Mouse (Mus musculus) gastrocnemius, adult 2 months (tissue): ENCODE data around the gene Igdcc4. TPM values are rescaled to one million over a fixed set of nuclear protein-coding genes. Genes with fewer than 3 reads are reported as not detected.

Source experiments
- DNase-seq: peaks from one replicate; pipeline ENCODE4 v3.0.0; 2022
- H3K27ac ChIP-seq: fragments of 200-600 bp; 2 replicates; pipeline ENCODE4 v1.8.1; 2022; ENCODE audit warnings: mild to moderate bottlenecking
- H3K4me3 ChIP-seq: fragments of 200-600 bp; 2 replicates; pipeline ENCODE4 v1.8.1; 2022; ENCODE audit warnings: mild to moderate bottlenecking, moderate library complexity
- CTCF ChIP-seq: fragments of 200-600 bp; IDR thresholded peaks from 2 replicates; pipeline ENCODE4 v1.8.1; 2022; ENCODE audit warnings: antibody characterized with exemption, mild to moderate bottlenecking, moderate library complexity
- intact Hi-C: fragments of 180-260 bp; cut with DNase I; formaldehyde crosslinking; loops from one replicate; pipeline ENCODE4 v1.15.1; 2025
- total RNA-seq, 2 experiments: library from RNA; stranded (reverse); gene quantifications; 2 replicates each; pipeline ENCODE4 v1.2.3; 2021

Gene Igdcc4
- total RNA-seq, 2 experiments from 2014 or later, result 22.1 to 34.4 TPM

DNA sequence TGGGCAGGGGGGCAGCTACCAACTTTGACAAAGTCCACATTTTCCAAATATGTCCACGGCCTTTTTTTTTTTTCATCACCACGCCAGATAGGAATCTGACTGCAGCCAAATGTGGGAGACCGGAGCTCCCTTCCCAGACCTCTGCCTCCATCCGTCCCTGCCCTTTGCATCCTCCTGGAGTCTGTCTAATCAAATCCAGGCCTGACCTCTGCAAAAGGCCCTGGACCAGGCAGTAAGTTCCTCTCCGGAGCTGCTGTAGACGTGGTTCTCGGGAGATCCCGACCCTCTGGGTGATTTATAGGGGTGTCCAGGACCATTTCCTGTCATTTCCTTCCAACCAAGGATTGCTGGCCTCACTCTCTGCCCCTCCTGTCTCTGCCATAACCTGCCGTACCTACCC lies 71.4 kb downstream of the Igdcc4 start:
- no peak for TF ChIP-seq CTCF
- Histone ChIP-seq H3K4me3 (no peak overlapping the region), H3K27ac (no peak overlapping the region)
- DNase-seq, result no peak
- intact Hi-C loops, result no loop called here

DNA sequence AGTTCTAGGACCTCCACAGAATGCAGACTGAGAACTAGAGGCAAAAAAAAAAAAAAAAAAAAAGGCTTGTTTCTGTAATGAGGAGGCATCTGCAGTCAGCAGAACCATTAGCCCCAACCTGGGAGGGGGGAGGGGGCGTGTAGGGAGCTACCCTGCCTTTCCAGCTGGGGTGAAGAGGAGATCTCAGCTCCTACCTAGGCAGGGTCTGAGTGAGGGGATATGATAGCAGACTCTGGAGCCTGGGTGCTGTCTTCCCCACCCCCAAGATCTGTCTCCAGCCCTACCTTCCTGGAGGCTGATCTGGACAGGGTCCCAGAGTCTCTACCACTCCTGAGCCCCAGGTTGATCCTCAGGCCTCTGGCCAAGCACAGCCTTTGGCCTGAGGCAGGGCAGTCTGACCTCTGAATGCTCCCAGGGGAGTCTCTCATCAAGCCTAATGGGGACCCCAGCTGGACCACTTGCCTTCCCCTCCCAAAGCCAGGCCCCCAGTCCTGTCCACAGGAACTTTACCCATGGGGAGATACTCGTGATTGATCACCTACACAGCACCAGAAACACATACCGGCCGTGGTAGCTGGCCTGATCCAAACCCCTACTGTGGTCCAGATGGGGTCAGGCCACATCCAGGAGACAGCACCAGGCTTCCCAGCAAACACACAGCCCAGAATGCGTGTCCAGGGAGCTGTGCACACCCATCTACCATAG lies 74.1 kb downstream of the Igdcc4 start:
- no peak overlapping the region for H3K4me3 ChIP-seq
- TF ChIP-seq CTCF, result no peak
- no peak overlapping the region for H3K27ac ChIP-seq
- intact Hi-C loops, result no loop called here
- no peak for DNase-seq

DNA sequence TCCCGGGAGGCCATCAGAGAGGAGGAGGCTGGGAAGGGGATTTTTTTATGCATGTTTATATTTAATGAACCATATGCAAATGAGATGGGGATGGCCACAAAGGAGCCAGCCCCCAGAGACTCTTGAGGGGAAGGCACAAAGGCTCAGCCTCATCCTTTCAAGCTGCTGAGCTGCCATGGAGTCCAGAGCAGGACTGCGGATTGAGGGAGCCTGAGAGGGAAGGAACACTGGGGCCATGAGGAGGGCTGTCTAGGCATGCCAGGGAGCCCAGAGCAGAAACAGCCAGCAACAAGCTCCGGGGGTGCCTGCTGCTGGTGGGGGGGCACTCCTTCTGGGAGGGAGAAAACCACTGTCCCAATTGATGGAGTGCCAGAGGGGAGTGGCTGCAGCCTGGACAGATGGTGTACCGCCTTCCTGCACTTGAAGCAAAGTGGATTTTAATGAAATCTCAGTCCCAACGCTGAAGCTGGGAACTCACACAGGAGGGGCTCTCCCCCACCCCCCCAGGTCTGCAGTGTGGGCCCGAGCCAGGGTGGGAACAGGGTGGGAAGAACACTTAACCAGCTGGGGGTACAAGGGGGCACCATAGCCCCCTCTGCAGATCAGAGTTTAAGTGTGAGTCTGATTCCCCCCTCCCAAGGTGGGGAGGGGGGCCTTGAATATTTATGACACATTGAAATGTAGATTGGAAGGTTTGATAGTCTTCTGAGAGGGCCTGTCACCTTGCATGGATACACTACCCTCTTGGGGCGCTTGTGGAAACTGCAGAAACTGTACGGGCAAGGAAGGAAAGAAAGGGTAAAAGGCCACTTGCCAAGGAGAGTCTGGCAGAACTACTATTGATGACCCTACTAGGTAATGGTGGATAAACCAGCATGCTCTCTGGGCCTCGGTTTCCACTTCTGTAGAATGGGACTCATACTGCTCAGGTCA lies 74.9 kb downstream of the Igdcc4 start:
- no peak overlapping the region for H3K4me3 ChIP-seq
- DNase-seq, result no peak
- H3K27ac ChIP-seq, result no peak overlapping the region
- TF ChIP-seq CTCF, result no peak
- intact Hi-C loops, result no loop called here

DNA sequence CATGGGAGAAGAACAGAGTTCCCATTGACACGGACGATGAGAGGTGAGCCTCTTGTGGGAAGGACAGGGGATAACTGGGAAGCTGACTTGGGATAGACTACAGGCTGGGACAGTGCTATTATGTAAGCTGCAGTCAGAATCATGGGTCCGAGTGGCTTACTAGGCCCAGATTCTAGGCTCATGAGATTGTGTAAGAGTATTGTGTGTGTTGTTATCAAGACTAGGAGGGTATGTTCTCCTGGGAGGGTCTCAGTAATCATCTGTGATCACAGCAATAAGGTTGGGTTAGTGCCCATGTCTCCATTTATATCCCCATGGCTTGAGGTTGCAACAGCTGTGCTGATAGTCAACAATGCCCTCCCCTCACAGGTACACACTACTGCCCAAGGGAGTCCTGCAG lies 76.2 kb downstream of the Igdcc4 start:
- no peak for TF ChIP-seq CTCF
- Histone ChIP-seq H3K27ac (no peak overlapping the region), H3K4me3 (no peak overlapping the region)
- intact Hi-C loops, result no loop called here
- DNase-seq, result no peak

DNA sequence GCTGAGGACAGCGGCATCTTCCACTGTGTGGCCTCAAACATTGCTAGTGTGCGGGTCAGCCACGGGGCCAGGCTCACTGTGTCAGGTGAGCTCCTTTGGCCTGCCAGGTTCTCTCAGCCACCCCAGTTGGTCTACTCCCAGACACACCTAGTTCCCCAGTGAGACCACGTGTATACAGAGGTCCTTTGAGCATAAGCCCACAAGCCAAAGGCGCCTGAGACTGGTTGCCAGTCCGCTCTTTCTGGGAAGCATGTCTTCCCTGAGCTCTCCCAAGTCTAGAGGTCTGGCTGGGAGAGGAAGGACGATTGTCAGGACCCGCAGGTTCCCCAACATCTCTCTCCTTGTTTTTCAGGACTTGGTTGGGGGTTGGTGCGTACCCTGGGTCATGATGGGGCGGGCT lies 76.6 kb downstream of the Igdcc4 start:
- H3K4me3 ChIP-seq, result no peak overlapping the region
- H3K27ac ChIP-seq, result no peak overlapping the region
- no peak for DNase-seq
- TF ChIP-seq CTCF, result no peak
- intact Hi-C loops, result no loop called here

DNA sequence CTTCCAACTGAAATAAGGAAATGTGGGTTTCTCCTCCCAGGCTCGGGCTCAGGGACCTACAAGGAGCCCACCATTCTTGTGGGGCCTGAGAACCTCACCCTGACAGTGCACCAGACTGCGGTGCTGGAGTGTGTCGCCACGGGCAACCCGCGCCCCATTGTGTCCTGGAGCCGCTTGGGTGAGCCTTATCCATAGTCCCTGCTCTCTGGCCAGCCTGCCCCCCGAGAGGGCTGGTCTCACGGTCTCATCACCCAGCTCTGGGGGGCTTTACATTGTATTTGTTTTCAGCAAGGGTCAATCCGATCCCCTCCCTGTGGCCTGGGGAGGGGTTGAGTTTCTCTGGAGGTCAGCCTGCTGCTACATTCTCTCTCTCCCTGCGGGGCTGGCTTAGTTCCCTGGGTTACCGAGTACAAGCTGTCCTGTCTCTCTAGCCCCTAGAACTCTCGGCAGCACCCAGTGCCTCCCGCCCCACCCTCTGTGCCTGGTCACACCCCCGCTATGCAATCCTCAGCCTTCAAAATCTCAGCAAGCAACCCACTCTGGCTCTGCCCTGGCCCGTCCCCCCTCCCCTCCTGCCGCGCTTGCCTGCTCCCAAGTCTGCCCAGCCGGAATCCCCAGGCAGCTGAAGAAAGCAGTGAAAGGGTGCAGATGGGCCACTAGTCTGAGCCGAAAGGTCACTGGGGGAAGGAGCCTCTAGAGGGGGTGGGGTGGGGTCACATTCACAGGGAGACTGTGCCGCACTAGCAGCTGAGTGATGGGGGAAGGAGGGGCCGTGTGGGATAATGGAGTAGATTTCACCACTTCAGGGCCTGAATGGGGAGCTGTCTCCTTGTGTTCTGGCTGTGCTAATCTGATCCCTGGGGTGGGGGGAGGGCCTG lies 77.3 kb downstream of the Igdcc4 start:
- no peak for TF ChIP-seq CTCF
- intact Hi-C loops, result no loop called here
- DNase-seq, result peak; percentile 64
- Histone ChIP-seq H3K4me3 (peak overlapping the region; percentile 53), H3K27ac (peak overlapping the region; percentile 24; the same call in 1 of the 2 replicates)

DNA sequence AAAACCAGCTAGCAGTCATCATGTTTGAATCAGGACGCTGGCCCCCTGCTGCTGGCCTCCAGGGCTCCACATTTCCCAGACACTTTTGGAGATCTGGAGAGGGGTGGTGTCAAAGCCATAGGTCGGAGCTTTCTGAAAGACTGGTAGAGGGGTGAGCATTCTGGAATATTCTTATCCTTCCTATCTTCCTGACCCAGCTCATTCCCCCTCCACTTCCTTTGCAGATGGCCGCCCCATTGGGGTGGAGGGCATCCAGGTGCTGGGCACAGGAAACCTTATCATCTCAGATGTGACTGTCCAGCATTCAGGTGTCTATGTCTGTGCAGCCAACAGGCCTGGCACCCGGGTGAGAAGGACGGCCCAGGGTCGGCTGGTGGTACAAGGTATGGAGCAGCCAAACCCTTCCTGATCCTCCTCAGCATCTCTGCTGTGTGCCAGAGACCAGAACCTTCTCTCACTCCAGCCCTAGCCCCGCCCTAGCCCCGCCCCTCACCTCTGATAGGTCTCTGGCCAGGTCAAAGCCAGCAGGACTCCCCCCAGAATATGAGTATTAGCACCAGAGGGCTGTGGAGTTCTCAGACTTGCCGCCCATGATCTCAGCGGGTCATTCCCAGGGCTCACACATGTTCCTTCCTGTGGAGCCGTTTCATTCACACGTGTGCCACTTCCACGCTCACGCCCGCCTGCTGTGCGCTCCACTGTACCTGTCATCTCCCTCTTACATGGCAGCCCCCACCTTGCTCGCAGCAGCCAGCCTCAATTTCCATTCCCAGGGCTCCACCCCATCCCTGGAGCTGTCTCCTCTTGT lies 78.7 kb downstream of the Igdcc4 start:
- DNase-seq, result no peak
- intact Hi-C loops, result loop anchor here (5.0 kb wide), 1 partner anchor 153 kb away; no protein-coding TSS in a partner anchor
- TF ChIP-seq CTCF, result no peak
- Histone ChIP-seq H3K27ac (no peak overlapping the region), H3K4me3 (no peak overlapping the region; the same call in 1 of the 2 replicates)

Other genes starting within 250 kb of the Igdcc4 start
- gene Slc24a1, start 149.9 kb upstream of the Igdcc4 start, total RNA-seq, result not detected
- gene Ints14, start 140.6 kb upstream of the Igdcc4 start, total RNA-seq, result 10 to 100 TPM; 16.9 to 17.5 TPM
- 10 to 100 TPM in 1 of 2 experiments, 1 to 10 TPM in 1; 9.0 to 10.8 TPM for gene Hacd3, start 79.8 kb upstream of the Igdcc4 start, total RNA-seq
- gene Dpp8, start 69.1 kb upstream of the Igdcc4 start, total RNA-seq, result 100 to 1,000 TPM in 1 of 2 experiments, 10 to 100 TPM in 1; 95.9 to 112 TPM
- under 1 TPM; 0.17 to 0.18 TPM for gene Igdcc3, start 39.7 kb downstream of the Igdcc4 start, total RNA-seq
- gene Parp16, start 93.9 kb downstream of the Igdcc4 start, total RNA-seq, result 1 to 10 TPM; 3.6 to 3.9 TPM
- 10 to 100 TPM; 13.0 to 35.4 TPM for gene Cilp, start 163.7 kb downstream of the Igdcc4 start, total RNA-seq
- 10 to 100 TPM; 54.0 to 72.6 TPM for gene Clpx, start 192.8 kb downstream of the Igdcc4 start, total RNA-seq
- gene Pdcd7, start 244.6 kb downstream of the Igdcc4 start, total RNA-seq, result 10 to 100 TPM; 10.1 to 19.5 TPM